Mouse (Mus musculus) adrenal gland, adult 8-10 months (tissue): ENCODE results near the gene Ect2l. TPM values are rescaled to one million over a fixed set of nuclear protein-coding genes. Genes with fewer than 3 reads are reported as not detected.
"Not testable (repeated sequence)": the region's sequence is repeated elsewhere in the genome, so short reads cannot be mapped to it uniquely, and the experiment has no call there.

Source experiments
- DNase-seq: peaks from one replicate; pipeline ENCODE4 v3.0.0; 2022
- total RNA-seq, 4 experiments: library from RNA; stranded (reverse); gene quantifications; 2 replicates each; pipeline ENCODE4 v1.2.4; 2022

Ect2l gene
- total RNA-seq, 4 experiments from 2014 or later, result 0.24 TPM; not detected in 3

- DNase-seq, result no peak
Observed at GRCm38 (mm10) chr10:18189498-18189897, 21.2 kb downstream of the Ect2l start.

- no peak for DNase-seq
Observed at GRCm38 (mm10) chr10:18188564-18188963, 22.1 kb downstream of the Ect2l start.

GRCm38 (mm10) chr10:18182246-18182645 lies 28.4 kb downstream of the Ect2l start:
- DNase-seq, result no peak

DNA sequence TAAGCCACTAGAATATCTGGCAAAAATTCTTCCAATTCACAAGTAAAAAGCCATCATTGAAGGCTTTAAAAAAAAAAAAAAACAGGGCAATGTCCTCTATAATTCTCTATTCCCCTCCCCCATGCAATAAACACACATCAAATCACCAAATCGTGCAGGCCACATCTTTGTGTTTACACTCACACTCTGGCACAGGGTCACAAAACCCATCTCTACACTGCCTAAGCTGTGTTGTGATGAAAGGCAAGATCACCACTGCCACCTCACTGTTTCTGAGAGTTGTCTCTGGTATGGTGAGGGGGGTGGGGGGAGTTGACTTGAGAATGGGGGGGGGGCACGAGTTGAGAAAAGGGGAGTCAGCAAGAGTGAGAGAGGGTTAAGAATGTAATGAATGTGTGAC lies 33.4 kb downstream of the Ect2l start:
- DNase-seq, result no peak

GRCm38 (mm10) chr10:18176722-18177121 lies 34.0 kb downstream of the Ect2l start:
- DNase-seq, result no peak

- no peak for DNase-seq
Observed at GRCm38 (mm10) chr10:18175087-18175486, 35.6 kb downstream of the Ect2l start.

DNA sequence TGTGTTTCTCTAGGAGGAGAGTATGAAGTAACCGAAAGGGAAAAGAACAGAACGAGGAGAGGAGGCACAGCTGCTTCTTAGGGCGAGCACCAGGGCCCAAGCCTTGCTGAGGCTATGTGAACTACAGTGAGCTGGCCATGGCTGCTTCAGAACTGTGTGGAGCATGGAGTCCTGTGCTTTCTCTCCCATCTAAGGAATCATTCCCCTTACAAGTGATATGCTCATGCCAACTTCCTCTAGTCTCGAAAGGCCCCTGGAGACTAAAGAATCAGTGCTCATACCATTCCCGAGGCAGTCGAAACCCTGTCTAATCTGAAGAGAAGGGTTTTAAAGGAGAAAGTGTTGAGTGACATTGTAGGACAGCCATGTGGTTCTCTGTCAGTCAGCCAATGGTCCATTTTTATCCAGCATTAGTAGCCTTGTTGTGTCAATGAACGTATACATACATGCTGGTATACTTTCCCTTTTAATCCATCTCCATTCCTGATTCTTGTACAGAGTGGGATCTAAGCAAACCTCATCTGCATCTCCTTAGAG lies 48.2 kb downstream of the Ect2l start:
- DNase-seq, result no peak

DNA sequence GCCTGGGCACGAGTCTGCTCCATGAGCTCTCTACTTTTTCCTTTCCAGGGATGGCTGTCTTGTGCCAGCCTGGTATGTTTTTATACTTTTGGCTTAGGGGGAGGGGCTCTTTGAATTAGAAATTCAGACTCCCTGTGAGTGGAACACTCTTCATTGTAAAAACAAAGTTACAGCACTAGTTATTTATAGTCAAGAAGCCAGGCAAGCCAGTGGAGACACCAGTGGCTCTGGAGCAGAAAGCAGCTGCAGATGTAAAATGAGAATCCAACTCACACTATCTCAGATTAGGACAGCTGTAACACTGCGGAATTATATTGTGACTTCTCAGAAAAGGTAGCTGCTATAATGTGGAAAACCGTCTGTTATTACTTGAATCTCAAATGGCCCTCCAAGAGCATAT lies 63.5 kb downstream of the Ect2l start:
- no peak for DNase-seq

DNA sequence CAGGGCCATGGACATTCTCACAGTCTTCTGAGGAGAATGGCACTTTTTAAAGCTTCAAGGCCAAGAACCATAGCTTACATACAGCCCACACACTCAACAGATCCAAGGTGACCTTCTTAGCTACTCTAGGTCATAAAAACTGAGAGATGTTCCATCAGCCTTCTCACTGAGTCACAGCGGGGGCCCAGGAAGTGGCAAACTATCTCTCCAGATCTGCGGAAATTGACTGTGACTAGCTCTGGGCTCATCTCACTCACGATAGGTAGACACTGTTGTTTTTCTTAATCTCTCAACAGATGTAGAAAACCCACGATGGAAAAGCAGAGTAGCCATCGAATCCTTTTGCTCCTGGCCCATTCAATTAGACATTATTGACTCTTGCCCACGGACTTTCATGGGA lies 68.5 kb downstream of the Ect2l start:
- DNase-seq, result no peak

DNA sequence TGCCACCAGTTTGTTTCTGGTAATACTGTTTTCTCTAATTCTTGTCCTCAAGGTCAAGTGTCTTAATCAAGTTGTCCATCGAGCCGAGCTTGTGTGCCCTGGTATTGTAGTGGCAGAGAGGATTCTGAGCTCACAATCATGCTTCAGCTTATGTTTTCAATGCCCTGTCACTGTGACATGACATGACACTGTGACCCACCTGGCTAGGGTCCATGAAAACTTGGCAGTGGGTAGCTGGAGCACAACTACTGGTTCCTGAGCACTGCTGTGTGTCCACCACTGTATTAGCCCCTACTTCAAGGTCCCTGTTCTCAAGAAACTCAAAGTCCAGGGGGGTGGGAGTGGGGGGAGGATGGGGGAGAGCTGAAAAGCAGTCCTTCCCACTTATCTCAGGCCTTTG lies 69.3 kb downstream of the Ect2l start:
- DNase-seq, result no peak

GRCm38 (mm10) chr10:18139615-18140014 lies 71.1 kb downstream of the Ect2l start:
- DNase-seq, result no peak

DNA sequence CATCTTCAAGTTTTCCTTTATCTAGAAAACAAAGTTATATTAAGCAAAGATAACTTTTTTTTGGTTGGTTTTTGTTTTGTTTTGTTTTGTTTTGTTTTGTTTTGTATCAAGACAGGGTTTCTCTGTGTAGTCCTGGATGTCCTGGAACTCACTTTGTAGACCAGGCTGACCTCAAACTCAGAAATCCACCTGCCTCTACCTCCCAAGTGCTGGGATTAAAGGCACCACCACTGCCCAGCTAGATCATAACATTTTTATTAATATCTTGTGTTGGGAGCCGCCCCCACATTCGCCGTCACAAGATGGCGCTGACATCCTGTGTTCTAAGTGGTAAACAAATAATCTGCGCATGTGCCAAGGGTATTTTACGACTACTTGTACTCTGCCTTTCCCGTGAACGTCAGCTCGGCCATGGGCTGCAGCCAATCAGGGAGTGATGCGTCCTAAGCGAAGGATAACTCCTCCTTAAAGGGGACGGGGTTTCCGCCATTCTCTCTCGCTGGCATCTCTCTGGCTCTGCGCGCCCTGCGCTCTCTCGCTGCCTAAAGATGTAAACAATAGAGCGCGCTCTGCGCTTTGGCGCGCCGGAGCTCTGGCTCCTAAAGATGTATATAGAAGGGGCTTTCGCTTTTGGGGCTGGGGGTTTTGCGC lies 71.7 kb downstream of the Ect2l start:
- not testable (repeated sequence) for DNase-seq

GRCm38 (mm10) chr10:18131666-18132650 lies 78.7 kb downstream of the Ect2l start:
- DNase-seq, result no peak

- no peak for DNase-seq
Observed at GRCm38 (mm10) chr10:18130276-18130675, 80.4 kb downstream of the Ect2l start.

DNA sequence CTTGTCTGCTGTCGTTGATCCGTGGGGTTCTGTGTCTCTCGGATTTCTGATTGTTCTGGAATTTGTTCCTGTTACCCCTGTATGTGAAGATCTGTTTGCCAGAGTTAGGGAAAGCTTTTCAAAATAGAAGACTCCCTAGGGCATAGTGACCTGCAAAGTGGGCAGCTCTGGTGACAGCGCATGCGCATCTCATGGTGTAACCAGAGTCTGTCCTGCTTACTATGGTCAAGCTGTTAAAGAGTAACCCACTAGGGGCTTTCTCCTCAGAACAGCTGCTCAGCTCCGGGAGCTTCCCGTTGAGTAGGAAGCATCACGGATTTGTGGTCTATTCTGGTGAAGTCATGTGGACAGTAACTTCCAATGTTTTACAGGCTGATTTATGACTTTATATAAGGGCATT lies 92.4 kb downstream of the Ect2l start:
- DNase-seq, result no peak

GRCm38 (mm10) chr10:18113473-18114093 lies 97.1 kb downstream of the Ect2l start:
- DNase-seq, result no peak

GRCm38 (mm10) chr10:18110940-18111339 lies 99.8 kb downstream of the Ect2l start:
- DNase-seq, result no peak

DNA sequence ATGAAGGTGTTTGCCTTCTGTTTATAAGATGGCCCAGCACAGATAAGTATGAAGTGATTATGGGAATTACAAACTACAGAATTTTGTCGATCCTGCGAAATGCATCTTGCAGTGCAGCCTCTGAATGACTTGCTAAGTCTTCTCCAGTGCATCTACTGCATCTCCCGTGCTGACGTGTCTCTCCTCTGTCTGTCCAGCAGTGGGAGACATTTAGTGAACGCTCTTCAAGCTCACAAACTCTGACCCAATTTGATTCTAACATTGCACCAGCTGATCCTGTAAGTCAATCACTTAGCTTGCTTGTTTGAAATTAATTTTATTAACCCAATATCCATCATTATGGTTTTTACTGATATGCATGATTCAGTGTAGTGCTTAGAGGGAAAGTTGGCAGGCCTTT lies 103.2 kb downstream of the Ect2l start:
- DNase-seq, result no peak

DNA sequence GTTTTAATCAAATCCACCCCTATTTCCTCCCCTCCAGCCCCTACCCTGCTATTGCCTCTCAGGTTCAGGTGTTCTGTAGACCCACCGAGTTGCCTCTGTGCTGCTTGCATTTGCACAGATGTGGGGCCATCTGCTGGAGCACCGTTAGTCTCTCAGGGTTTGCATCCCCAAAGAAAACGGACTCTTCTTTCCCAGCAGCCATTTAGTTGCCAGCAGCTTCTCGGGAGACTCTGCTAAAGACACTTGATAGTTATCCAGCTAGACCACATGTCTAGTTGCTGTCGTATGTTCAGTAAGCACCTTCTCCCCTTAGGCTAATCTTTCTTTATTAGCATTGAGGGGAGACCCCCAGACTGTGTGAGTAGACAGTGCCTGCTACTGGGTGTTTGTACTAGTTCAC lies 108.5 kb downstream of the Ect2l start:
- DNase-seq, result no peak

DNA sequence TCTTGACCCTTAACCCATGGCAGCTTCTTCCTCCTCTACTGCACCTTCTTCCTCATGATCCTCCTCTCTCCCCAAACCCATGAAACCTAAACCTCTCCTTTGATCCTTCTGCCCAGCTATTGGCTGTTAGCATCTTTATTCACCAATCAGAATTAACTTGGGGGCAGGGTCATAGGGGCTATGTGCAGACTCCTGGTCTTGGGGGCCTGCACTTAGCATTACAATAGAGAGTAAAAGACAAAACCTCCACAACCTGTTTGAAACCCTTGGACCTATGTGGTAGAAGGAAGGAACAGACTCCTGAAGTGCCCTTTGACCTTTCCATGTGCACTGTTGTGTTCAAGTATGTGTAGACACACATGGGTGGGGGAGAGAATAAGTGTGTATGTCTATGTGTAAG lies 120.0 kb downstream of the Ect2l start:
- DNase-seq, result no peak

- DNase-seq, result no peak
Observed at GRCm38 (mm10) chr10:18082772-18083171, 127.9 kb downstream of the Ect2l start.

DNA sequence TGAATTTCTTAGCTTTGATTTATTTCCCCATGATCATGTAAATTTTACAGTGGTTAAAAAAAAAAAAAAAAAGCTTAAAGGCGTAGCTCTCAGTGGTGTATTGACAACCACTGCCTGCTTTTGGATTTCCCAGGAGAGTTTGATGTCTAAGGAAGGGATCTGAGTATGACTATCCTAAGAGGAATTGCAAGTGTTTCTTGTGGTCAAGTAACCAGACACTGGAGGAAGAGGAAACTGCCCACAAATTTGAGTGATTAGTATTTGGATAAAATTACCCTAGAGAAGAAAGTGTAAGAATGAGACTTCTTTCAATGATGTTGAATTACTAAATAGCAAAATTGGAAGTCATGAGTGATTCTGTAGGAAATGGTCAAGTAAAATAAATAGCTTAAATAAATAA lies 129.2 kb downstream of the Ect2l start:
- no peak for DNase-seq
